Mouse (Mus musculus) A20 (cell line): ENCODE data around the gene Rrm1.
"Not testable (repeated sequence)": the region's sequence is repeated elsewhere in the genome, so short reads cannot be mapped to it uniquely, and the experiment has no call there.

Experiments used
- DNase-seq: peaks from one replicate; pipeline ENCODE4 v3.0.0-alpha.2; 2011; ENCODE audit warnings: low read depth, low spot score

Rrm1 gene

GRCm38 (mm10) chr7:102477377-102477776 is 35.9 kb downstream of the Rrm1 start:
- no peak for DNase-seq

- DNase-seq, result no peak
Measured at GRCm38 (mm10) chr7:102478425-102478824, 36.9 kb downstream of the Rrm1 start.

DNA sequence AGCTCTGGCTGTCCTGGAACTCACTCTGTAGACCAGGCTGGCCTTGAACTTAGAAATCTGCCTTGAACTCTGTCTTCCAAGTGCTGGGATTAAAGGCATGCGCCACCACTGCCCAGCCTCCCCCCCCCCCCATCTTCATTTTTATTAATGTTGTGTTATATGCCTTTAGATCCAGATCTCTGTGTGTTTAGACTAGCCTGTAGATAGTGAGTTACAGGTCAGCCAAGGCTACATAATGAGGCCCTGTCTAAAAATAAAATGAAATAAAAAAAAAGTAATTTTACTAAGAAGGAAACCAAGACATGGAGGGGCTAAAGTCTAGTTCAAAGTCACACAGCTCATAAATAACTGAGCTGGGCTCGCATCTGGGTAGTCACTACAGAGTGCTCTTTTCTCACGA is 37.4 kb downstream of the Rrm1 start:
- peak; percentile 45 for DNase-seq

DNA sequence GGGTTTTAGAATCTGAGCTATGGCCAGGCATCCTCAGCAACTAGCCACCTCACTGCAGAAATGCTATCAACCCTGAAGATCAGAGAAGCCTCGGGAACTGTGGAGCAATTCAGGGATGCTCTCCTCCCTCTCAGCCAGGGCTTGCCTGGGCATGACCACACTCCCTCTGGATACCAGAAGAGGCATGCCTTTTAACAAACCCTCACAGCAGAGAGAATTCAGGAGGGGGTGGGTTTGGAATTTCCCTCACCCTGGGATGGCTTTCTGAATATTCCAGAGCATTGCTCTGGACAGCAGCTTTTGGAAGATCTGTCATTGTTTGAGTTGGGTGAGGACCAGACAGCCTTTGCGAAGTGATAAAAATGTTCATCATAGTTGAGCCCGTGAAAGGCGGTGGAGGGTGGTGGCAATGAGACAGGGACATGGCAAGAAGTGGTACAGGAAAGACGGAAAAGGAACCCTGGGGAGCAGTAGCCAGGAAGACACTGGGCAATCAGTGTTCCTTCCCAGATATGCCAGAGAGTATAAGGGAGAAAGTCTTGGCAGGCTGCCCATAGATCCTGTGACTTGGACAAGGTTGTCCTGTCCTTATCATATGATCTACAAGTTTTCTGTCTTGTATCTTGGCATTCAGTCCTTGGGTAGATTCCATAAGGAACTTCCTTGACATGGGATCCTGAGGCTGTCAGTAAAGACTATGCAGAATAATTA is 38.0 kb downstream of the Rrm1 start:
- DNase-seq, result no peak

DNA sequence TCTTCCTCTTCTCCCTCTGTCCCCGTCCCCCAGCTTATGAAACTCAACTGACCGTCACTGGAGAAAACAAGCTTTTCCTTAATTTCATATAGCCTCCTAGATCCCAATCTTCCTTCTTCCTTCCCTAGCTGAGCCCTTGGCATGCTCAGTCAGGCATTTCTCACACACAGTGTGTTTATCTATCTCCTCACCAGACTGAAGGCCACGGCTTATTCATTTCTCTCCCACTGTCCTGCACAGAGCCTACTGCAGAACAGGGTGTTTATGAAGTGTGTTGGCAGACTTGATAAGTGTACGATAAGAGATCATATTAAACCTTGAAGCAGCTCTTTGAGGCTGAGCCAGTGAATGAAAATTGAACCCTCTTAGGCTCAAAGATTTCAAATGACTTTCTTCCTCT is 39.3 kb downstream of the Rrm1 start:
- DNase-seq, result no peak

- DNase-seq, result no peak
Measured at GRCm38 (mm10) chr7:102481579-102481978, 40.1 kb downstream of the Rrm1 start, which contains the start of gene Olfr543. Olfr543 (minus strand) TSS chr7:102481679.

- DNase-seq, result no peak
Measured at GRCm38 (mm10) chr7:102483665-102484064, 42.2 kb downstream of the Rrm1 start.

DNA sequence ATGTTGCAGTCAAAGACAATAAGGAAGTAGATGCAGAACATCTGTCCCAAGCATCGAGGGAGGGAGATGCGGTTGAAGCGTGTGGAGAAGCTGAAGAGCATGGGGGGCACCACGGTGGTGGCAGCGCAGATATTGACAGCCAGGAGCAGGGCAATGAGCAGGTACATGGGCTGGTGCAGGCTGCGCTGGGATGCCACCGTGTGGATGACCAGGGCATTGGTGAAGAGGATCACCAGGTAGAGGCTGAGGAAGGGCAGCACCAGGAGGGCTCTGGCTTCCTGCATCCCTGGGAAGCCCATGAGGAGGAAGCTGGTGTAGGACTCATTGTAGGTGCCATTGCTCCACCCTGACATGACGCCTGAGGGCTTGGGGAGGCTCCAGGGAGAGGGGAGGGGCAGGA is 43.3 kb downstream of the Rrm1 start:
- DNase-seq, result not testable (repeated sequence)

DNA sequence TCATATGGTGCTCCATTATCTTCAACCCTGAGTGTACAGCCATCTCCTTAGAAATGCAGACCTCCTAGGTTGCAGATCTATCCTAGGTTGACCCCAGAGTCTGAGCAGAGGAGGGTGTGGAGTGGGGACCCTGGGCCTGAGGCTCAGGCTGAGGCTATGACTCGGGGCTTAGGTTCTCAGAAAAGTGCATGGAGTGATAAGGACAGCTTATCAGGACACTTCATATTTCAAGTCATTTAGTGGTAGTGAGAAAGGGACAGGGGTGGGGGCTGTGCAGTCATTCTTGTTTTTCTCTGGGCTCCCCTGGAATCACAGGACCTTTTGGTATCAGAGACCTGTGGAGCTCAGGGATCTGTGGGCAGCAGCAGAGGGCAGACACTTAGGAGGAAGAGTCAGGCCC is 44.6 kb downstream of the Rrm1 start:
- no peak for DNase-seq

DNA sequence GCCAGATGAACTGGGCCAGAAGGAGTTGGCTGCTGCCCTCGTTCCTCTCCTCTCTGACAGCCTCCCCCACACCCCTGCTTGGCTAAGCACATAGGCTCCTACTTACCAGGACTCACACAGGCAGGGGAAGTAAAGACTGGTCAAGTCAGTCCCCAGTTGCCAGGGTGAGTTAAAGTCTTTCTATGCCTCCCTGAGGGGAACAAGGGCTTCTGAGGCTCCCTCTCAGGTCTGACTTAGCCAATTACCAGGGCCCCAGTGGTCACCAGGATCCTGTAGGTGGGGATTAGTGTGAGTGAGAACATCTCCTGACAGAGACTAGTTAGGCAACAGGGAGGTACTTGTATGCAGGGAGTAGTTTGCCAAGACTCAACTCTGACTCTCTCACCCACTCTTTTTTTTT is 46.7 kb downstream of the Rrm1 start, which contains the start of gene Olfr544:
Olfr544 (minus strand) TSS at position 153 of the 400 bp plus-strand sequence.
- no peak for DNase-seq

GRCm38 (mm10) chr7:102494416-102494815 is 52.9 kb downstream of the Rrm1 start:
- DNase-seq, result not testable (repeated sequence)

GRCm38 (mm10) chr7:102499473-102499872 is 58.0 kb downstream of the Rrm1 start, which contains the start of gene Olfr545:
Olfr545 (minus strand) TSS chr7:102499573.
- no peak for DNase-seq

- DNase-seq, result no peak
Measured at GRCm38 (mm10) chr7:102501986-102502385, 60.5 kb downstream of the Rrm1 start.

- DNase-seq, result peak; percentile 74
Measured at GRCm38 (mm10) chr7:102506848-102507247, 65.4 kb downstream of the Rrm1 start.

DNA sequence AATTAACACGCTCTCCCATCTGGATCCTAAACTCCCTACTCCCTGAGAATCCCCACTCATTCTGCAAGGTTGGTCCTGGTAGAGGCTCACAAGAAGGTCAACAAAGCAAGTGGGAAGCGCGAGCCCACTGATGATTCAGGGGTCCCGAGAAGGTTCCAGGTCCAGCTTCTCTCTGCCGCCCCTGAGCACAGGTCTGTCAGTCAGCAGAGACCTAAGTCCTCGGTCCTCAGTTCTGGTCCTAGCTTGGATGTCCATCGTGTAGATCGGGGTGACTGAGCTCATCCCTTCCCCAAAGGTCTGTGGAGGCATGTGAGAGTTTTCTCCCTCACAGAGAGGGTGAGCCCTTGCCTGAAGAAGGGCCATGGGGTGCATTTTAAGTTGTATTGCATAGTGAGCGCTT is 66.6 kb downstream of the Rrm1 start:
- DNase-seq, result no peak

DNA sequence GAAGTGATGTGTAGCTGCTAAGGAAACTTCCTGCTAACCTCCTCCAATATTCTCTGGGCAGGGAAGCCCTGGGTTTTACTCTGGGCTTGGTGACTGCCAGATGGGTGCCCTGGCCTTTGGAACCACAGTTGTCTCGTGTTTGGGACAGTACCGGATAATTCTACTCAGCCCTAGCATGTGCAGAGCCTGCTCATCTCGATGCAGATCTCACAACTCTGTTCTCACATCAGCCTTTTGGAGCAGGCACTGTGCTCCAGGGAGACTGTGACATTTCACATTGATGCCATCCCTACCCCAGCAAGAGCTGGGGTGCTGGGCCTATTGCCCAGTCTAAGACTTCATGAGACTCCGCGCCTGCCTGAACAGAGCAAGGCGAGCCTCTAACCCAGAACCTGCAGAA is 67.2 kb downstream of the Rrm1 start:
- no peak for DNase-seq

GRCm38 (mm10) chr7:102509726-102510125 is 68.2 kb downstream of the Rrm1 start:
- no peak for DNase-seq

DNA sequence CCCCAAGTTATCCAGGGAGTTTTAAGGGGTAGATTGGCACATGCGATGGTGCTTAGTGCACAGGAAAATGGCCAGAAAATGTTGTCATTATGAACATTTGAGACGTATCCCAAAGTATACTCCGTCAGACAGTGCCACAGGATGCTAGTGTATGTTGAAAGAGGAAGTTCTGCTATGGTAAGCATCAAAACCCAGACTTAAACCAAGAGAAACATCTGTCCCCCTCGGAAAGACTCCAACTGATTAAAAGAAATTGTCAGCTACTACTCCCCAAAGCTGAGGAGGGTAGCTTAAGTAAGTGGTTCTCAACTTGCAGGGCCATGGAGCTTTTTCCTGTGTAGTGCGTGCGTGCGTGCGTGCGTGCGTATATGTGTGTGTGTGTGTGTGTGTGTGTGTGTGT is 70.4 kb downstream of the Rrm1 start:
- DNase-seq, result peak; percentile 16

DNA sequence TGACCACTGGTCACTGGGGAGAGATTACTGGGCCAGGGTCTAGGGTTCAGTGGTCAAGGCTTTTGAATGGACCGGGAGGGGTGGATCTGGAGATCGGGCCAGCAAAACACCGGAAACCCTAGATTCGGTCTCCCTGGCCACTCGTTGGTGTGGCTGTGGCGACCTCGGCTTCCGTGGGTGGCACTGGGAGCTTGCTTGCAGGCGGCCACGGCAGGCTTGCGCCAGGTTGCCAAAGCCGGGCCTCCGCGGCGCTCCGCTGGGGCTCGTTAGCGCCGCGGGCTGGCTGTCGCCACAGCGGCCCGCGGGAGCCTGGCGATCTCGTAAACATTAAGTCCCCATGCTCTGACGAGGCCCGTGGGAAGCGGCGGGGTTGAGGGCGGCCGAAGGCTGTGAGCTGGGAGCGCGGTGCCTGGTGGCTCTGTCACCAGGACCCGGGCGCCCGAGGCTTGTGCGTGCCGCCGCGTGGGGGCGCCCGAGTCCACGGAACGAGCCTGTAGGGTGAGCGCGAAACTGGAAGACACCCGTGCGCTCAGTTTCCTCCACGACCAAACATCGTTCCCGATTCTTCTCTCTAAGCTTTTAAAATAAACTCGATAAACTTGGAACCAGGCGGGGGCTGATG is 71.4 kb downstream of the Rrm1 start:
- peak; percentile 88 for DNase-seq

- DNase-seq, result peak; percentile 27
Measured at GRCm38 (mm10) chr7:102514144-102514543, 72.6 kb downstream of the Rrm1 start.

GRCm38 (mm10) chr7:102516261-102517050 is 75.0 kb downstream of the Rrm1 start:
- no peak for DNase-seq

DNA sequence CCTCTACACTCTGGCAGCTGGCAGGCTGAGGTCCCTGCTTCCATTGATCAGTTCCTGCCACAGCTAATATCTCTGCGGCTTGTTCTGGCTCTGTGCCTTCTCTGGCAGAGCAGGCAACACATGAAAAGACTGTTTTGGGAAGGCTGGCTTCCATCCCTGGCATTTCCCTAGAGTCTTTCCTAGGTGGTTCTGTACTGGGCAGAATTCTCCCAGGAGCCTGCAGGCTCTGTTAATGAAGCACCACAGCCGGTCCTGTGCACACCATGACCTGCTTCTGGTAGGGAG is 75.5 kb downstream of the Rrm1 start:
- no peak for DNase-seq
